Mouse (Mus musculus) thymus, adult 2 months (tissue): ENCODE measurements at regions not wholly inside any gene's neighbourhood (a gene's known extent, or its start where the extent isn't known, plus 50 kb on each side); places are given as distances from the start of the nearest gene placed in this dataset.

Experiments used
- DNase-seq: peaks from one replicate; pipeline ENCODE4 v3.0.0; 2021
- H3K27ac ChIP-seq: fragments of 200-500 bp; 2 replicates; pipeline ENCODE4 v1.5.1; 2012; ENCODE audit warnings: low read length, control low read depth; ENCODE audit not compliant: control insufficient read depth, insufficient read depth
- H3K27me3 ChIP-seq: fragments of 200-500 bp; 2 replicates; pipeline ENCODE4 v1.6.1; 2012; ENCODE audit warnings: mild to moderate bottlenecking, low read length, moderate library complexity, mixed read lengths; ENCODE audit not compliant: control insufficient read depth, insufficient read depth
- H3K36me3 ChIP-seq: fragments of 200-500 bp; 2 replicates; pipeline ENCODE4 v1.6.1; 2012; ENCODE audit warnings: mild to moderate bottlenecking, low read length, moderate library complexity; ENCODE audit not compliant: control insufficient read depth, insufficient read depth
- H3K4me1 ChIP-seq: fragments of 200-500 bp; replicated peaks from 2 replicates; pipeline ENCODE4 v1.6.1; 2012; ENCODE audit warnings: low read length; ENCODE audit not compliant: control insufficient read depth, insufficient read depth
- H3K4me3 ChIP-seq: fragments of 200-500 bp; 2 replicates; pipeline ENCODE4 v1.5.1; 2012; ENCODE audit warnings: mild to moderate bottlenecking, low read length, control low read depth, moderate library complexity; ENCODE audit not compliant: control insufficient read depth, insufficient read depth
- CTCF ChIP-seq: fragments of 200-500 bp; IDR thresholded peaks from 2 replicates; pipeline ENCODE4 v1.5.1; 2012; ENCODE audit warnings: mild to moderate bottlenecking, control low read depth, low read length, moderate library complexity, borderline replicate concordance; ENCODE audit not compliant: control insufficient read depth, poor library complexity, insufficient read depth; ENCODE audit errors: extremely low read depth
- POLR2A ChIP-seq: fragments of 200-500 bp; IDR thresholded peaks from 2 replicates; pipeline ENCODE4 v1.6.1; 2012; ENCODE audit warnings: mild to moderate bottlenecking, low read length, control low read depth, moderate library complexity; ENCODE audit not compliant: control insufficient read depth, poor library complexity, insufficient read depth; ENCODE audit errors: extremely low read depth
- WGBS: fragments of 180-500 bp; shearing (Covaris S2); methylation state at CpG from one replicate; pipeline ENCODE4 v1.1.7; 2018; 5-methylcytosine and 5-hydroxymethylcytosine counted together

DNA sequence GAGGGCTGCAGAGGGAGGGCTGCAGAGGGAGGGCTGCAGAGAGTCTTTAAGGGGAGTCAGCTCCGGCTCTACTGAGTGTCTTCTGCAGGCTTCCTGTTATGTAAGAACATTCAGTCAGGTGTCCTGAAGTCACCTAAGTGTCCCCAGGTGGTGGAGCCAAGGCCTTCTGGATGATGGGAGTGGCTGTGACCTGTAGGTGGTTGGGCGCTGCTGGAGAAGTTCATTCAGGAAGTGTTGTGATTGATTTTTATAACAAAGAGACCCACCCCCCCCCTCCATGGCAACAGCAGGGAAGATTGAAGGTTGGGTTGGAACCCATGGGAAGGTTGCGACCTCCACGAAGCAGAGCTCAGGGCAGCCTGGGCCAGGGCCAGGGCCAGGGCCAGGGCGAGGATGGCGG, 53.9 kb upstream of the Zfp706 start:
- Histone ChIP-seq H3K27ac (no peak overlapping the region), H3K4me3 (no peak overlapping the region), H3K4me1 (no peaks in the 10 kb centered on the region), H3K27me3 (no peaks in the 10 kb centered on the region), H3K36me3 (no peaks in the 10 kb centered on the region)
- TF ChIP-seq POLR2A: no peak
- TF ChIP-seq CTCF: no peak
- no peak for DNase-seq
- 88% methylated on average over 6 of the region's 6 CpGs for WGBS

DNA sequence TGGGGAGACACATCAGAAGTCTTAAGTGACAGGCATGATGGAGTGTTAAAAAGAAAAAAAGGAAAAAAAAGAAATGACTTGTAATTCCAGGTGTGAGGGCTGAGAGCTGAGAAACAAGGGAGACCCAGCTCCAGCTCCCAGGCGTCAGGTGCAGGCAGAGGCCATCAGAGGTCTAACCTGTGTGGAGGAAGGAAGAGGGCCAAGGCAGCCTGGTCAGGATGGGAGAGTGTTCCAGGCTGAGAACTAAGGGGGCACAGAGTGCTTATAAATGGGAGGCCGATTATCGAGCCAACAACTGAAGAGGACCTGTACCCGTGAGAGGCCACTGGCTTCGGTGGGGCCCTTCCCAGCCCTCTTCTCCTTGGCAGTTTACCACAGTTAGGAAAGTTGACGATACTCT, 53.3 kb upstream of the Zfp706 start:
- DNase-seq: no peak
- WGBS: 95% methylated on average over 6 of the region's 6 CpGs
- Histone ChIP-seq H3K4me3 (no peak overlapping the region), H3K27me3 (no peaks in the 10 kb centered on the region), H3K27ac (no peak overlapping the region), H3K36me3 (no peaks in the 10 kb centered on the region), H3K4me1 (no peaks in the 10 kb centered on the region)
- no peak for TF ChIP-seq POLR2A
- no peak for TF ChIP-seq CTCF
